Mouse (Mus musculus) liver, adult 2 months (tissue): ENCODE results near the gene Zfp809.

ENCODE experiments used
- CTCF ChIP-seq: fragments of 200-500 bp; IDR thresholded peaks from 2 replicates; pipeline ENCODE4 v1.5.1; 2011; ENCODE audit warnings: low read depth, low read length, control low read depth
- POLR2A ChIP-seq: fragments of 200-500 bp; IDR thresholded peaks from 2 replicates; pipeline ENCODE4 v1.6.1; 2011; ENCODE audit warnings: low read length, control low read depth; ENCODE audit not compliant: insufficient read depth; ENCODE audit errors: extremely low read depth

- TF ChIP-seq CTCF (no peak), POLR2A (no peak)
Observed at GRCm38 (mm10) chr9:22224536-22225503, 694 bp upstream of the Zfp809 start.
